Mouse (Mus musculus) left cerebral cortex, postnatal 14 days (tissue): ENCODE results near the gene 9030025P20Rik. TPM values are rescaled to one million over a fixed set of nuclear protein-coding genes. Genes with fewer than 3 reads are reported as not detected.
A peak's percentile ranks its signal among the peaks of the same experiment; 100 is the strongest.
"Not testable (repeated sequence)": the region's sequence is repeated elsewhere in the genome, so short reads cannot be mapped to it uniquely, and the experiment has no call there.

Experiments
- DNase-seq, 2 experiments: peaks; one replicate each; pipeline ENCODE4 v3.0.0; 2021 to 2022; ENCODE audit warnings: low spot score in 2 of 2, mixed read lengths in 1 of 2
- intact Hi-C: fragments of 180-260 bp; cut with DNase I; formaldehyde crosslinking; loops from one replicate; pipeline ENCODE4 v1.15.1; 2025
- long read RNA-seq, 2 experiments: library from polyadenylated mRNA; stranded (forward); transcript quantifications; one replicate each; pipeline ENCODE4 v2.0.0; 2021
- total RNA-seq, 2 experiments: library from RNA; stranded (reverse); gene quantifications; 2 replicates each; pipeline ENCODE4 v1.2.3; 2021

Gene 9030025P20Rik
- 1 to 10 TPM; 4.8 to 4.9 TPM for total RNA-seq
- long read RNA-seq, experiment 1, partial matches to known transcripts, result 1 of 7 reads
- long read RNA-seq, experiment 1, other reads (novel, unspliced or antisense), result 5 of 7 reads
- long read RNA-seq, experiment 2, partial matches to known transcripts, result 1 of 8 reads
- long read RNA-seq, experiment 2, other reads (novel, unspliced or antisense), result 7 of 8 reads

DNA sequence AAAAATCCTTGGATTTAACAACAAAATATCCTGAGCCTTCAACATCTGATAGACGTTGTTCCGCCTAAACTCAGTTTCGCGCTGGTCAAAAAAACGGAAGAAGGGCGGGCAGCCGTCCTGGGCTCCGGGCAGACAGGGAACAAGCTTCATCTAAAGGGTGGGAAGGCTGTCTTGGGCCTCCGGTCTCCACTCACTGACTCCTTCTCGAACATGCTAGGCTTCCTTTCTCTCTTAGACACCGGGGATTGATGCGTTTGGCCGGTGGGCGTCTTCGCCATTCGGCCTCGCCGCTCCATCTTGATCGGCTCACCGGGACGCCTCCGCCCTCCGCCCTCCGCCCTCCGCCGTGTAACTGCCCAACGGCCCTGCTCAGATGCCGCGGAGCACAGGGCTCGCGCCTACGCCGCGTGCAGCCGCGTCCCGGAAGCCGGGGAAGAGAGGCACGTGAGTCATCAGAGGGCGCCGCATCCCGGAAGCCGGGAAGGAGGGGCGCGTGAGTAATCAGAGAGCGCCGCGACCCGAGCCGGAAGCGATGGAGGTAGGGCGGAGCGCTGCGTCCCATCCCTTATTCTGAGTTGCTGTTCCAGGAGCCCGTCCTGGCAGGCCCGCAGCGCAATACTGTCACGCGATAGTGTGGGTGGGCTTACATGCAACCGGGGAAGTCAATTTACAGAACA is at the start of gene 9030025P20Rik, which contains the start of gene Gm3417:
TSS of gene 9030025P20Rik (plus strand) at position 107 of the 677 bp plus-strand sequence.
TSS of gene Gm3417 (minus strand) at position 429 of the 677 bp plus-strand sequence.
- DNase-seq, intact Hi-C loops: not testable (repeated sequence)

- no peak for DNase-seq
- intact Hi-C loops, result no loop called here
These were observed 49.6 kb upstream of the 9030025P20Rik start for GRCm38 (mm10) chr17:14928631-14929030.

GRCm38 (mm10) chr17:14930697-14931096 is 47.6 kb upstream of the 9030025P20Rik start:
- DNase-seq, result no peak
- intact Hi-C loops, result no loop called here

GRCm38 (mm10) chr17:14931469-14931868 is 46.8 kb upstream of the 9030025P20Rik start:
- intact Hi-C loops, result no loop called here

GRCm38 (mm10) chr17:14935280-14935679 is 43.0 kb upstream of the 9030025P20Rik start:
- DNase-seq, intact Hi-C loops: not testable (repeated sequence)

More at GRCm38 (mm10) chr17:14931469-14931868, 46.8 kb upstream of the 9030025P20Rik start:
- DNase-seq, result no peak

DNA sequence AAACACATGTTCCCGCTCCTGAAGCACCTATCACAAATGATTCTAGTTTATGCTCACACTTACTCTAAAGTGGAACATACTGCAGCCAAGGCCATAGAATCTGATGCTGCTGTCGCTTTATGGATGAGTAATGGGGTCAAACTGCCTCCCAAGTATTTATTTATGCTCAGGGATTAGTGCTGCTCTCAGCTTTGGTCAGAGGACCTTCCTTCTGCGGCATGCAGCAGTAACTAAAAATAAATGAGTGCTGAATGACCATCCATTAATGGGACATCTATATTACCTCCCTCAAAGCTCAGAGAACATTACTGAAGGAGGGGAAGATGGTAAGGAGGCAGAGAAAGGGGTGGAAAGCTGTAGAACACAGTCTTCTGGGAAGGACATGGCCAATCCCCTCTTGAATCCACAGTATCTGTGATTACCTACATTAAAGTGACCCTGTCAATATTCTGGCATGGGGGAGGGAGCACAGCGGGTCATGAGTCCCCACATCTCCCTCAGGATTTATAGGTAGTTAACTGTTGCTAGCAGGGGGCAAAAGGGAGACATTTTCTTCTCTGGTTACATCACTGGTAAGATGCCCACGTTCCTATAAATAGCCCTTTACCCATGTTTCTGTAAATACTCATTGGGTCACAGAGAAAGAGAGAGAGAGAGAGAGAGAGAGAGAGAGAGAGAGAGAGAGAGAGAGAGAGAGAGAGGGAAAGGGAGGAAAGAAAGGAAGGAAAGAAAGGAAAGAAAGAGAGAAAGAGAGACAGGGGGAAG is 42.2 kb upstream of the 9030025P20Rik start:
- intact Hi-C loops, result no loop called here
- DNase-seq, result no peak

DNA sequence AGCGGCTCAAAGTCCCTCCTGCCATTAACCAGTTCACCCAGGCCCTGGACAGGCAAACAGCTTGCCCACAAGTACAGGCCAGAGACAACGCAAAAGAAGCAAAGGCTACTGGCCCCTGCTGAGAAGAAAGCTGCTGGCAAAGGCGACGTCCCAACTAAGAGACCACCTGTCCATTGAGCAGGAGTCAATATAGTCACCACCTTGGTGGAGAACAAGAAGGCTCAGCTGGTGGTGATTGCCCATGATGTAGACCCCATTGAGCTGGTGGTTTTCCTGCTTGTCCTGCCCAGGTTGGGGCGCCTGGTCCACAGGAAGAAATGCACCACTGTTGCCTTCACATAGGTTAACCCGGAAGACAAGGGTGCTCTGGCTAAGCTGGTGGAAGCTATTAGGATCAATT is 36.1 kb upstream of the 9030025P20Rik start:
- intact Hi-C loops, DNase-seq: not testable (repeated sequence)

GRCm38 (mm10) chr17:14943009-14943728 is 35.1 kb upstream of the 9030025P20Rik start, which contains the start of the genes Wdr27 and 1600012H06Rik:
TSS of gene Wdr27 (minus strand) at chr17:14943158.
TSS of gene 1600012H06Rik (plus strand) at chr17:14943184.
- peak; percentile 98 to 99 for DNase-seq
- intact Hi-C loops, result no loop called here

GRCm38 (mm10) chr17:14943729-14944059 is 34.6 kb upstream of the 9030025P20Rik start:
- intact Hi-C loops, result no loop called here
- DNase-seq, result peak in 1 of 2 experiments; percentile 22

DNA sequence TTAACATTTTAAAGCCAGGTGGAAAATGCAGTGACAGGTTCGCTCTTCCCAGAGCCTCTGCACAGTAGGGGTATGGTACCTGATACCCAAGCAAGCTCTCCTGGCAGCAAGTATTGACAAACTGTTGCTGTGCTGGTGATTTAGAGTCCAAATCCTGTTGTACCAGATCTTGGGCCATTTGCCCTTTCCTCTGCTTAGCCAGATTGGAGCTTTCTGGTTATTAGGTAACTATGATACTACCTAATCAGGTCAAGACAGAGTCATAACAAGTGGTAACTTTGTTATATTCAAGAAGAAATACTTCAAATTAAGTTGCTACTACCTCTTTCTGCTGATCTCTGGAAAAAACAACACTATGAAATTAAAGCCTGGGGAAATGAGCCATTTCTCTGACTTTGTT is 33.7 kb upstream of the 9030025P20Rik start:
- intact Hi-C loops, result no loop called here
- no peak for DNase-seq

- intact Hi-C loops, result no loop called here
- no peak for DNase-seq
These were observed 29.0 kb upstream of the 9030025P20Rik start for GRCm38 (mm10) chr17:14949161-14949827.

GRCm38 (mm10) chr17:14953452-14953851 is 24.8 kb upstream of the 9030025P20Rik start:
- intact Hi-C loops, result no loop called here
- DNase-seq, result no peak

DNA sequence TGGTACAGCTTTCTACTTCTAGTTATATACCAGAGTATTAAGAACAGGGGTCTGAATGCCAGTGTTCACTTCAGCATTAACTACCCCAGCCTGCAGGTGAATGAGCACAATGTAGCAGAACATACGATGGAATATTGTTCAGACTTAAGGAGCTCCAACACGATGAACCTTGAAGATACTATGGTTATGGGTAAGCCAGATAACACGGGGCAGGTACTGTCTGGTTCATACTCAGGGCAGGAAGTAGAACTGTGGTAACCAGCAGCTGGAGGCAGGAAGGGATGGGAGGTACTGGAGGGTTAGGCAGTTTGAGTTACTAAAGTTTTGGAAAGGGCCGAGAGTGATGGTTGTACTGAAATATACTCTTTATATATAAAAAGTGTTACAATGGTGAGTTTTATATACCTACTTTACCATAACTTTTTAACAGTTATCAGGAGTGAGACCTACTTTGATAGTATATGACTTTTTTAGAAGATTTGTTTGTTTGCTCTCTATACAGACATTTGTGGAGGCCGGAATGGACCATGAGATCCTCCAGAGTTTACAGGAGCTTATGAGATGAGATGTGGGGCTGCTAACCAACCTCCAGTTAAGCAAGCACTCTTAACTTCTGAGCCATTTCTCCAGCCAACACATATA is 19.5 kb upstream of the 9030025P20Rik start:
- no peak for DNase-seq
- intact Hi-C loops, result no loop called here

DNA sequence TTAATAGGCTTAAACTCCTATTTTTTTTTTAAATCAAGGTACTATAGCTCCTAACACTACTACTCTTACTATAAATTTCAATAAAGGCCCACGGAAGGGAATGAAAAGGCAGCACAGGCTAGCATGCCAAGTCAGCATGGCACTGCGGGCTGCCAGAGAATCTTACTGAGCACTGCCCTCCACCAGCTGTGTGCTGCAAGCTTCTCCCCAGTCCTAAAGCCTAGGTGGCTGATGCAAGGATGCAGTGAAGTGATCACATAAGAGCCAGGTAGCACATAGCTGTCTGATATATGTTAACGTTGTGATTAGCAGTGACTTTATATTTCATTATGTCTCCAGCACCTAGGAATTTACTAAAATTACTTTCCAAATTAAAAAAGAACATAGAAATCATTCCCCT is 18.3 kb upstream of the 9030025P20Rik start:
- intact Hi-C loops, result no loop called here
- no peak for DNase-seq

DNA sequence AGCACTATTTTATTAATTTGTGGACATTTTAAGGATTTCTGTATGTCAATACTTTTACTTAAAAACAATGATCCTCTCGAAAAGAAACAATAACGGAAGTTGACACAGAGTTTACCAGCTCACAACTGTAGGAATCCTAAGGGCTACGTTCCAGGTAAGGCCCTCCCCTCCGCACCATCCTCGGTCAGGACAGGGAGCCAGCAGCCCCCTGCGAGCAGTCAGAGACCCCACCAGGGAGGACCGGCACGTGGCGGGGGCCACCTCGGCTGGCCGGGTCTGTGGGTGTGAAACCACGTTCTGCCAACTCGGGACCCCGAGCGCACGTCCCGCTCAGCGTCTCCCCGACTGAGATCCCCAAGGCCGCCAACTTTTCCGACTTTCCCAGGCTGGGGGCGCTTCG is 17.7 kb upstream of the 9030025P20Rik start:
- DNase-seq, result no peak
- intact Hi-C loops, result no loop called here

DNA sequence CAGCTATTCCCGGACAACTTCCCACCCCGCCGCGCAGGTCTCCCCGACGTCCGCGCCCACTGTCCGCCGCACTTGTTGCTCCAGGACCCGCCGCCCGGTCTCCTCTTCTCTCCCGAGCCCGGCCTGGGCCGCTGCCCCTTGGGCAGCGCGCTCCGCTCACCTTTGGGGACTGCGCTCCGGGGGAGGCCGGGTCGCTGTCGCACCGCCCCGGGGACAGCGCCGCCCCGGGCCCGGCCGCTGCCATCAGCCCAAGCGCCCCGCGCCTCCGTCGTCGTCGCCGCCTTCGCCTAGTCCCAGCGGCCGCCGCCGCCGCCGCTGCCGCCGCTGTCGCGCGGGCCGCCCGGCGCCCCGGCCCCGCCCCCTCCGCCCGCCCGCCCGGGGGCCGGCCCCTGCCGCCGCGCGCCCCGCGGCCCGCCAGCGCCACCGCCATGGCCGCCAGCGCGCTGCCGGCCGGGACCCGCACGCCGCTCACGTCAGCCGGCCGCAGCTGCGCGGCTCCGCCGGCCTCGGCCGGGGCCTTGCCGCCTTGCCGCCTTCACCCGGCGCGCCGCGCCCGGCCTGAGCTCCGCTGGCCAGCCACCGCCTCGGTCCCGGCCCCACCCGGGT is 17.2 kb upstream of the 9030025P20Rik start, which contains the start of gene Phf10:
TSS of gene Phf10 (minus strand) at position 323 of the 606 bp plus-strand sequence.
- intact Hi-C loops, DNase-seq: not testable (repeated sequence)

DNA sequence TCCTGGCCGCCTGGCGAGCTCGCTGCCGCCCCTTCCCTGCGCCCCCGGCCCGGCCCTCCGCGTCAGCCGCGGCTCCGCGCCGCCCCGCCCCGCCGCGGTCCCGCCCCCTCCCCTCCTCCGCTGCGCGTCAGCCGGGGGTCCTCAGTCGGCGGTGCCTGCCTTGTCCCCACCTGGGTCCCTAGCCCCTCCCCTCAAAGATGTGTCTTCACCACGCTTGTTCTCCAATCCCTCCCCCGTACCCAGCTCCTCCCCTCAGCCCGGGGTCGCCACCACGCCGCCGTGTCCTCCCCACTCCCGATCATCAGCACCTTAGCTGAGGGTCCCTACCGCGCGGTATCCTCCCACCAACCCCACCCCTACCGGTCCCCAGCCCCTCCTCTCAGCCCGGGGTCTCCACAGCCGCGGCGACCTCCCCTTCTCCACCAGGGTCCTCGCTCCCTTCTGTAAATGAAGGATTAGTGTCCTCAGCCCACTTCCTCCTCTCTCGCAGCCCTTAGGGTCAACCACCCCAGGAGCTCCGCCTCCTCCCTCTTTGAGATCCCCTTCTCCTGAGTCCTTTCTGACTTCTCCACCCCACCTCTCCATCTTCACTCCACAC is 16.6 kb upstream of the 9030025P20Rik start:
- DNase-seq, intact Hi-C loops: not testable (repeated sequence)
